Mouse (Mus musculus) embryonic facial prominence, embryonic 11.5 days (tissue): ENCODE data around the gene Plgrkt. TPM values are rescaled to one million over a fixed set of nuclear protein-coding genes. Genes with fewer than 3 reads are reported as not detected.

ENCODE experiments used
- ATAC-seq: fragments of 200-750 bp; cut with Nextera tagmentation; replicated peaks from 2 replicates; pipeline ENCODE4 v1.8.0; 2017; ENCODE audit warnings: low read depth; ENCODE audit not compliant: insufficient number of reproducible peaks, low FRiP score, low TSS enrichment
- DNase-seq: peaks from one replicate; pipeline ENCODE4 v3.0.0-alpha.2; 2015; ENCODE audit warnings: low spot score
- H3K27ac ChIP-seq: fragments of 300-500 bp; sonication (generic); replicated peaks from 2 replicates; pipeline ENCODE4 v1.5.1; 2014; ENCODE audit warnings: mild to moderate bottlenecking, low read depth, low read length, control low read depth
- H3K27me3 ChIP-seq: fragments of 300-500 bp; sonication (generic); 2 replicates; pipeline ENCODE4 v1.6.1; 2014; ENCODE audit warnings: mild to moderate bottlenecking, low read length, moderate library complexity, mixed read lengths; ENCODE audit not compliant: control insufficient read depth, insufficient read depth
- H3K36me3 ChIP-seq: fragments of 300-500 bp; sonication (generic); replicated peaks from 2 replicates; pipeline ENCODE4 v1.6.1; 2014; ENCODE audit warnings: low read depth, mild to moderate bottlenecking, low read length, moderate library complexity, mixed read lengths; ENCODE audit not compliant: control insufficient read depth, insufficient read depth
- H3K4me1 ChIP-seq: fragments of 300-500 bp; sonication (generic); 2 replicates; pipeline ENCODE4 v1.6.1; 2014; ENCODE audit warnings: low read length, mixed read lengths; ENCODE audit not compliant: control insufficient read depth, insufficient read depth
- H3K4me2 ChIP-seq: fragments of 300-500 bp; sonication (generic); 2 replicates; pipeline ENCODE4 v1.6.1; 2014; ENCODE audit warnings: low read depth, mild to moderate bottlenecking, control low read depth, low read length, moderate library complexity
- H3K4me3 ChIP-seq: fragments of 300-500 bp; sonication (generic); 2 replicates; pipeline ENCODE4 v1.5.1; 2014; ENCODE audit warnings: low read depth, low read length, control low read depth
- H3K9ac ChIP-seq: fragments of 300-500 bp; sonication (generic); replicated peaks from 2 replicates; pipeline ENCODE4 v1.6.1; 2014; ENCODE audit warnings: mild to moderate bottlenecking, control low read depth, low read length
- H3K9me3 ChIP-seq: fragments of 300-500 bp; sonication (generic); replicated peaks from 2 replicates; pipeline ENCODE4 v1.6.1; 2016; ENCODE audit warnings: mild to moderate bottlenecking, low read length, inconsistent platforms, mixed read lengths; ENCODE audit not compliant: control insufficient read depth
- WGBS: fragments of 180-500 bp; shearing (Covaris S2); extraction: QIAGEN DNeasy Blood & Tissue Kit; methylation state at CpG from one replicate; pipeline ENCODE4 v1.1.7; 2014; 5-methylcytosine and 5-hydroxymethylcytosine counted together
- polyA plus RNA-seq: library from polyadenylated mRNA; unstranded; fragments of >200 nt; fragmentation: Nextera tagmentation; extraction: Ambion mirVana; gene quantifications from 2 replicates; pipeline ENCODE4 v1.2.1, GENCODE M21; 2014

Plgrkt gene
- polyA plus RNA-seq, 1 experiment from 2014 or later = 58.8 TPM

DNA sequence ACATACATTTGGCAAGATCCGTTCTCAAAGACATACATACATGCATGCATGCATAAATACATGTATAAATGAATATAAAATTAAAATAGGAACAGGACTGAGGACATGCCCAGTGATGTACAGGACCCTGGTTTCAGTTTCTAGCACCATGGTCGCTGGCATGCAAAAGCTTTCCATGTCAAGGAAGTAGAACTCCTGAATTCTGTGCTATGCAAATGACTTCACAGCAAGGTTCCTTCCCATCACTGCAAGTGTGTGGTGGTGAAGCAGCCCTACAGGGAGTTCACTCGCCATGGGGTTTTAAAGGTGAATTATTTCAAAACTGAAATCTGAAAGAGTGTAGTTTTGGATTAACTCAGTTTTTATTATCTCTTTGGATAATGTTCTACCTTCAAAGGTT is 9.2 kb upstream of the Plgrkt start:
- Histone ChIP-seq H3K27ac (no peak overlapping the region), H3K4me2 (no peak overlapping the region), H3K36me3 (no peaks in the 10 kb centered on the region), H3K4me3 (no peak overlapping the region), H3K27me3 (no peaks in the 10 kb centered on the region), H3K9ac (no peak overlapping the region), H3K9me3 (no peaks in the 10 kb centered on the region), H3K4me1 (no peaks in the 10 kb centered on the region)
- DNase-seq (no peak), ATAC-seq (no peak)
- WGBS = 71% methylated on average over 3 of the region's 3 CpGs

DNA sequence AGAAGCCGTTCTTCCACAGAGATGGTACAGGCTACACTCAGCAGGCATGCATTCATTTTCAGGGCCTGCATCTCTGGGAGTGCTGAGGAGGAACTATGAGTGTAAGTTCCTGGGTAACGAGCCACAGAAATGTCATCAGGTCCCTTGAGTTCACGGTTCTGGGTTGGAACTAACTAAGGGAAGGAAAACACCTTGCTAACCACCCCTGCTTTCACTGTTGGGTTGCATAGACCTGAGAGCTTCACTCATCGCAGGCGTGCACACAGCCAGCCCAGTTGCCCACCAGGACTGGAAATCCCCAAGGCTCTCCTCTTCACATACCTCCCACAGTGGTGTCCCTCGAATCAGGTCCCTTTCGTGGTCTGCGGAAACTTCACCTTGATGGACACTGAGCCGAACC is 7.8 kb upstream of the Plgrkt start:
- 91% methylated on average over 9 of the region's 9 CpGs for WGBS
- no peak for ATAC-seq

DNA sequence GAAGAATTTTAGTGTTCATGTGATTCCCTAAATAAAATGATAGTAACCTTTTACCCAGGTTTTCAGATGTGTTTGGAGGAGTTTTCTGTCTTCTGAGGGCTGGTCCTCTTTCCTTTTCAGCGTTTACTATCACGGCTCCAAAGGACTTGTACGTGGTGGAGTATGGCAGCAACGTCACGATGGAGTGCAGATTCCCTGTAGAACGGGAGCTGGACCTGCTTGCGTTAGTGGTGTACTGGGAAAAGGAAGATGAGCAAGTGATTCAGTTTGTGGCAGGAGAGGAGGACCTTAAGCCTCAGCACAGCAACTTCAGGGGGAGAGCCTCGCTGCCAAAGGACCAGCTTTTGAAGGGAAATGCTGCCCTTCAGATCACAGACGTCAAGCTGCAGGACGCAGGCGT is 6.2 kb upstream of the Plgrkt start:
- no peak overlapping the region for H3K4me3 ChIP-seq
- no peaks in the 10 kb centered on the region for H3K27me3 ChIP-seq
- H3K9ac ChIP-seq = no peak overlapping the region
- H3K4me2 ChIP-seq = no peak overlapping the region
- WGBS = 38% methylated on average over 11 of the region's 11 CpGs
- no peak overlapping the region for H3K27ac ChIP-seq
- no peak for ATAC-seq
- H3K4me1 ChIP-seq = no peaks in the 10 kb centered on the region
- no peak for DNase-seq
- H3K9me3 ChIP-seq = no peaks in the 10 kb centered on the region
- no peaks in the 10 kb centered on the region for H3K36me3 ChIP-seq

More for the DNA sequence above, 7.8 kb upstream of the Plgrkt start:
- no peak overlapping the region for H3K4me2 ChIP-seq
- H3K27me3 ChIP-seq = no peaks in the 10 kb centered on the region
- H3K4me3 ChIP-seq = no peak overlapping the region
- no peak for DNase-seq
- no peak overlapping the region for H3K27ac ChIP-seq
- H3K36me3 ChIP-seq = no peaks in the 10 kb centered on the region
- H3K4me1 ChIP-seq = no peaks in the 10 kb centered on the region
- H3K9me3 ChIP-seq = no peaks in the 10 kb centered on the region
- no peak overlapping the region for H3K9ac ChIP-seq

DNA sequence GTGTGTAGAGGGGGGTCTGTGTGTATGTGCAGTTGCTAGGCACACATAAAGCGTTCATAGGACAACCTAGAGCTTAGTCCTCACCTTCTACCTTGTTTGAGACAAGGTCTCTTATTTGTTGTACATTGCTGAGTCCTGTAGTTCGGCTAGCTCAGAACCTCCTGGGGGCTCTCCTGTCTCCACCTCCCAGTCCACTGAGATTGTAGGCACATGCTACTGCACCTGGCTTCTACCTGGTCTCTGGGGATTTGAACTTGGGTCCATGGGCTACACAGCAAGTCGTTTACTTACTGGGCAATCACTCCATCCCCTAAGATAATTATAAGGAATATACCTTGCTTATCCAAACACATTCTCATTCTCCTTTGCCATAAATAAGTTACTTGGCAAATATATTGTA is 5.4 kb upstream of the Plgrkt start:
- WGBS = 75% methylated on average over 3 of the region's 3 CpGs
- no peaks in the 10 kb centered on the region for H3K9me3 ChIP-seq
- H3K36me3 ChIP-seq = no peaks in the 10 kb centered on the region
- ATAC-seq = no peak
- H3K27ac ChIP-seq = no peak overlapping the region
- no peaks in the 10 kb centered on the region for H3K27me3 ChIP-seq
- DNase-seq = no peak
- no peak overlapping the region for H3K4me2 ChIP-seq
- H3K4me3 ChIP-seq = no peak overlapping the region
- H3K4me1 ChIP-seq = no peaks in the 10 kb centered on the region
- no peak overlapping the region for H3K9ac ChIP-seq

DNA sequence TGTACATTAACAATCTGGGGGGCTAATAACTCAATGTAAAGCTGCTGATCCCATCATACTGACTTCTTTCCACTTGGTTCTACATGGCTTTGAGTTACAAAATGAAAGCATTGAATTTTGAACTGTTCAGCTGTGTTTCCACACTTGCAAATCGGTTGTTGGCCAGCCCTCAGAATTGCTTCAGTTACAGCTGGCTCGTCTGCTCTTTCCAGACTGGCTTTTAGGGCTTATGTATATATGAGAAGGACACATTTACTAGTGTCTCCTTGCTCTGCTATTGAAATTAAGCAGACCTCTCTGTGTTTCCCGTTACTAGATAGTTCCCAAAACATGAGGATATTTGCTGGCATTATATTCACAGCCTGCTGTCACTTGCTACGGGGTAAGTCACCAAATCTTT is 4.9 kb upstream of the Plgrkt start:
- no peak overlapping the region for H3K9ac ChIP-seq
- H3K4me3 ChIP-seq = no peak overlapping the region
- no peaks in the 10 kb centered on the region for H3K4me1 ChIP-seq
- H3K4me2 ChIP-seq = no peak overlapping the region
- DNase-seq (no peak), ATAC-seq (no peak)
- no peaks in the 10 kb centered on the region for H3K36me3 ChIP-seq
- no peaks in the 10 kb centered on the region for H3K9me3 ChIP-seq
- H3K27ac ChIP-seq = no peak overlapping the region
- no peaks in the 10 kb centered on the region for H3K27me3 ChIP-seq
- WGBS = 76% methylated on average over 4 of the region's 4 CpGs

DNA sequence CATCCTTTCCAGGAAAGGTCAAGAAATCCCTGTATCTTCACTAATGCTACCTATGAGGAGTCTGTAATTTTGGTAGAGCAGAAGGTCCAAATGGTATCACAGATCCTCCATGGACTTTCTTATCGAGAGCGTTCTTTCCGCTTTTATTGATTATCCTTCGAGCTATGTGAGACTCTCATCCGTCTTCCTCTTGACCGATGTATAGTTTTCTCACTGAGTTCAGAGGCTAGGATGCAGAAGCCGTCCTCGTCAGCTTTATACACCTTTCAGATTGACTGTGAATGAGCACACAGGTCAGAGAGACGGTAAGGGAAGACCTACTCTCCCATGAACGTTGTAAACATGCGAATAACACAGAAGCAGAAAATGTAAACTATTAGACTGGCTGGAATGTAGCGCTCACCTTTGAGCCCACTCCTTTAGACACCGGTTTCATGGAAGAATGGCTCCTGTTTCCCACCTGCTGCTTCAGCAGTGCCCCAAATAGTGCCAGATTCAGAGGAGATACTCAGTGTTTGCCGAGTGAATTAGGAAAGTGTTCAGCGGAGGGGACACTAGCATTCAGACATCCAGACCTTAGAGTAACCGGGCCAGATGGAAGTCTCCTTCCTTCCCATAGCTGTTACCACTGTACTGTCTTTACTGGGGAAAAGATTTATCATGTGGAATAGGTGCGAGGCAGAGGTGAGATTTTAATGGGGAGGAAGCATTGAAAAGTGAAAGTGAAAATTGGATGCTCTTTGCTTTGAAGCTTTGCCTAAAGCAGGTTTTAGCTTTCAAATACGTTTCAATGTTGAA is 4.3 kb upstream of the Plgrkt start:
- Histone ChIP-seq H3K27me3 (no peaks in the 10 kb centered on the region), H3K4me3 (no peak overlapping the region), H3K9ac (no peak overlapping the region), H3K4me2 (no peak overlapping the region), H3K36me3 (no peaks in the 10 kb centered on the region), H3K9me3 (no peaks in the 10 kb centered on the region), H3K27ac (no peak overlapping the region), H3K4me1 (no peaks in the 10 kb centered on the region)
- no peak for ATAC-seq
- WGBS = 85% methylated on average over 18 of the region's 18 CpGs
- DNase-seq = no peak

DNA sequence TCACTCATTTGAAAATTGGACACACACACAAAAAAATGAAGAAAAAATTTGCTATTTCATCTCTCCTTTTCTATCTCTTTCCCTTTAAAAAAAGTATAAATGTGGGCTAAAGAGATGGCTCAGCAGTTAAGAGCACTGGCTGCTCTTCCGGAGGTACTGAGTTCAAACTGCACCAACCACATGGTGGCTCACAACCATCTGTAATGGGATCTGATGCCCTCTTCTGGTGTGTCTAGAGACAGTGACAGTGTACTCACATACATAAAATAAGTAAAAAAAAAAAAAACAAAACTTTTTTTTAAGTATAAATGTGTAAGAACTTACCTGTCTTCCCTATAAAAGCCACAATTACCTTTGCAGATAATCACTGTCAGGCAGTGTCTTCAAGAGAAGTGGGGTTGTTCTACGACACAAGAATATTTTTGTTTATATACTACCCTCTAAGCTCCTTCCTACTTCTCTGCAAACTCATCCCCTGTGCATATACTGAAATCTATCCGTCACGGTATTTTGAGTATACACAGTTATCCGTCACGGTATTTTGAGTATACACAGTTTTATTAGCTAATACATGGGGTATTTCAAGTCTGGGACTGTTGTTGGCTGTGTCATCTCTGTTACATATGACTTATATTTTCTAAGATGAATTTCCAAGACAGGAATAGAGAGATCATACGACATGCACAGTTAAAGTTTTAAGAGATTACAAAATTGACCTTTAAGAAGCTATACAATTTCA is 3.5 kb upstream of the Plgrkt start:
- H3K27me3 ChIP-seq = no peaks in the 10 kb centered on the region
- ATAC-seq = no peak
- no peak overlapping the region for H3K4me3 ChIP-seq
- no peak overlapping the region for H3K27ac ChIP-seq
- DNase-seq = no peak
- no peaks in the 10 kb centered on the region for H3K36me3 ChIP-seq
- H3K4me1 ChIP-seq = no peaks in the 10 kb centered on the region
- H3K9ac ChIP-seq = no peak overlapping the region
- no peaks in the 10 kb centered on the region for H3K9me3 ChIP-seq
- no peak overlapping the region for H3K4me2 ChIP-seq
- WGBS = 90% methylated on average over 7 of the region's 7 CpGs

DNA sequence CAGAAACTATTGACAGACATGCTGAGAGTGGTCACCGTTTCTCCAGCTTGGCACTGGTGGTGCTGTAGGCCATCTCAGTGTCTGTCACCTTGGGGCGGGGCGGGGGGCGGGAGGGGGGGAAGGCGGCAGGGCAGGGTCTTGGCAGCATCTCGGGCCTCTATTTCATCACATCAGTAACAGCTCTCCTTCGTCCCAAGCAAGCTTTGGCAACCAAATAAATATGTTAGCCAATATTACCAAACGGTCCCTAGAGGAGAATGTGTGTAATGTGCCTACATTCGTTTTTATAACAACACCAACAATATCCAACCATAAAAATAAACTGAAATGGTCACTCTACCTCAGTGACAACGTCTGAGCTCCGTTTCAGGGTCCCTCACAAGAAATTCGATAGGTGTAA is 2.9 kb upstream of the Plgrkt start:
- 66% methylated on average over 12 of the region's 12 CpGs for WGBS
- no peak overlapping the region for H3K4me2 ChIP-seq
- H3K27ac ChIP-seq = no peak overlapping the region
- no peak overlapping the region for H3K4me3 ChIP-seq
- DNase-seq (no peak), ATAC-seq (no peak)
- no peak overlapping the region for H3K9ac ChIP-seq
- no peaks in the 10 kb centered on the region for H3K27me3 ChIP-seq
- H3K36me3 ChIP-seq = no peaks in the 10 kb centered on the region
- H3K9me3 ChIP-seq = no peaks in the 10 kb centered on the region
- no peaks in the 10 kb centered on the region for H3K4me1 ChIP-seq
